Mouse (Mus musculus) inflammation-experienced regulatory T-cells, adult 6 months (primary cell): Measurements from ENCODE around the gene Strn. TPM values are rescaled to one million over a fixed set of nuclear protein-coding genes. Genes with fewer than 3 reads are reported as not detected.
"Not testable (repeated sequence)": the region's sequence is repeated elsewhere in the genome, so short reads cannot be mapped to it uniquely, and the experiment has no call there.

ENCODE experiments used
- ATAC-seq: one replicate; pipeline ENCODE4 v1.8.0; 2017
- polyA plus RNA-seq, 3 experiments: library from polyadenylated mRNA; unstranded; fragments of 100-300 nt; shearing (Covaris generic); gene quantifications; one replicate each; pipeline ENCODE4 v1.2.1; 2017

Strn gene
- polyA plus RNA-seq, 3 experiments from 2014 or later, result 7.7 to 10.3 (median 9.6) TPM

GRCm38 (mm10) chr17:78708422-78708821 is 28.6 kb downstream of the Strn start:
- no peak for ATAC-seq

- ATAC-seq, result no peak
Measured at GRCm38 (mm10) chr17:78702988-78703387, 34.0 kb downstream of the Strn start.

DNA sequence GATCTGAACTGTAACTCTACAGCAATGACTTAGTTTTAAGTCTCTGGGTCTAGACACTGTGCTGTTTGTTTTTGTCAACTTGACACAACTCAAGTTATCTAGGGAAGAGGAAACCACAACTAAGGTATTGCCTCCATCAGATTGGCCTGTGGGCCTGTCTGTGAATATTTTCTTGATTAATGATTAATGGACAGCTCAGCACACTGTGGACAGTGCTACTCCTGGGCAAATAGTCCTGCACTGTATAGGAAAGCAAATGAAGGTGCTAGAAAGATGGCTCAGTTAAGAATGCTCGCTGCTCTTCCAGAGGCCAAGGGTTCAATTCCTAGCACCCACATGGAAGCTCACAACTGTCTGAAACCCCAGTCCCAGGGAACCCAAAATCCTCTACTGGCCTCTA is 38.0 kb downstream of the Strn start:
- ATAC-seq, result no peak

GRCm38 (mm10) chr17:78697462-78697861 is 39.5 kb downstream of the Strn start:
- ATAC-seq, result no peak

GRCm38 (mm10) chr17:78696922-78697321 is 40.1 kb downstream of the Strn start:
- ATAC-seq, result no peak

DNA sequence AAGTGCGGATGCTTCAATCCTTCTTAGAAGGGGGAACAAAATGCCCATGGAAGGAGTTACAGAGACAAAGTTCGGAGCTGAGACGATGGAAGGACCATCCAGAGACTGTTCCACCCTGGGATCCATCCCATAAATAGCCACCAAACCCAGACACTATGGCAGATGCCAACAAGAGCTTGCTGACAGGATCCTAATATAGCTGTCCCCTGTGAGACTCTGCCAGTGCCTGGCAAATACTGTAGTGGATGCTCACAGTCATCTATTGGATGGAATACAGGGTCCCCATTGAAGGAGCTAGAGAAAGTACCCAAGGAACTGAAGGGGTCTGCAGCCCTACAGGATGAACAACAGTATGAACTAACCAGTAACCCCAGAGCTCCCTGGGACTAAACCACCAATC is 47.8 kb downstream of the Strn start:
- ATAC-seq, result not testable (repeated sequence)

DNA sequence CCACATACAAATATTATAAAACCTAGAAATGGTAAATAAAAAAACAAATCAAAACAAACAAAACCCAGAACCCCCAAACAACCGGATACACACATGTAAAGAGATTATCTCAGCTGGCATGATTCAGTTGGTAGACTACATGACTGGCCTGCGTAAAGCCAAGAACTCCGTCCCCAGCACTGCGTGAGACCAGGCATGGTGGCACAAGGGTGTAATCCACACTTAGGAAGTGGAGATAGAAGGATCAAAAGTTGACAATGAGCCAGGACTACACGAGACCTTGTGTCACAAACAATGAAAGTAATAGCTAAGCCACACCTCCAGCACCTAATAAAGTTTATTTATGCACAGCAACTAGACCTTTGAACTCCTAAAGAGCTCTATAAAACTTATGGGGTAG is 49.0 kb downstream of the Strn start:
- ATAC-seq, result no peak

- ATAC-seq, result no peak
Measured at GRCm38 (mm10) chr17:78685004-78685403, 52.0 kb downstream of the Strn start.

DNA sequence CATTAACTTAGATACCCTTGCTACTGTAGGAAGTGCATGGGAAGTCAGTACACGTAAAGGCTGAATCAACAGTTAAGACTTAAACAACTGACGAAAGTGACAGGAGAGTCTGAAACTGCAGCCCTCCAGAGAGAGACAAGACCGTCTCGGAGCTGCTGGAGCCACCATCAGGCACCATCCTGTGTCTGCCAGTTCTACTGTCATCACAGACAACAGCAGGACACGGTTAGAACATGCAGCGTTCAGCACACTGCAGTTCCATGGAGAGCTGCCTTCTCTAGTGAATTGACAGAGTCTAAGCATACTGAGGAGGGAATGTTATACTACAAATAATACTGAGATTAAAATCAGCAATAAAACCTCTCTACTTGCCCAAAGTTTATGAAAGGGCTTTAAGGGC is 54.6 kb downstream of the Strn start:
- ATAC-seq, result no peak

- no peak for ATAC-seq
Measured at GRCm38 (mm10) chr17:78679503-78679902, 57.5 kb downstream of the Strn start.

DNA sequence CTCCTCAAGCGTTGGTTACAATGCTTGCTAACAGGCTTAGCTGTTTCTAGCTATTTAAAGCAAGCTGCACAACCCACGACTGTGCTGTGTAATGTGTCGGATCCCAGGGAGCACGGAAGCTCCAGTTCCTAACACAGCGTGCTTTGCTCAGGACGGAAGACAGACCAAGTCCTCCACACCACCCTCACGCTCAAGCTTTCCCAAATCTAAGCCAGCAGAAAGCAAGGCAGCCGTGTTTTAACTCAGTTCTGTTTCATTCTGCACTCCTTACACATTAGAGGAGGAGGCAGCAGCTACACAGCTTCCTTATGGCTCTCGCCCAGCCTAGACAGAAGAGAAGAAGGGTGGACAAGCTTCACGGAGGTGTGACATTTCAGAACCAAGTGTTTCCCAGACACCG is 60.2 kb downstream of the Strn start:
- ATAC-seq, result no peak

DNA sequence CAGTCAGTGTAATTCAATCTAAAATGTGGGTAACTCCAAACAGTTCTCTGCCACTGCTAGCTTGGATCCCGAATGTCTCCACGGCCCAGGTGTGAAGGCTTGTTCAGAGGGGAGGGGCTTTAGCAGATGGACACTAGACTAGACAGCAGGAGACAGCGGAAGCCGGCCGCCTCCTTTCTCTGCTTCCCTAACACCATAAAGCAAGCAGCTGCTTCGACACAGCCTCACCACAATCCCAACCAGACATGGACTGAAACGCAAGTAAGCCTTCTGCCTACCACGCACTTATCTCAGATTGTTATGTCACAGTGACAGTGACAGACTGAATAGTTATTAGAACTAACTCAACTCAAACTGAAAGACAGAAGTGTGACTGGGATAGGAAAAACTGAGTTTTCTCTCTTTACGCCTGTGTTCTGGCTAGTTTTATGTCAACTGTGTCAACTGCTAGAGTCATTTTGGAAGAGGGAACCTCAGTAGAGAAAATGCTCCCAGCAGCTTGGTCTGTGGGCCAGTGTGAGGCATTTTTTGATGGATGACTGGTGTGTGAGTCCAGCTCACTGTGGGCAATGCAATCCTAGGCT is 71.9 kb downstream of the Strn start:
- ATAC-seq, result no peak

DNA sequence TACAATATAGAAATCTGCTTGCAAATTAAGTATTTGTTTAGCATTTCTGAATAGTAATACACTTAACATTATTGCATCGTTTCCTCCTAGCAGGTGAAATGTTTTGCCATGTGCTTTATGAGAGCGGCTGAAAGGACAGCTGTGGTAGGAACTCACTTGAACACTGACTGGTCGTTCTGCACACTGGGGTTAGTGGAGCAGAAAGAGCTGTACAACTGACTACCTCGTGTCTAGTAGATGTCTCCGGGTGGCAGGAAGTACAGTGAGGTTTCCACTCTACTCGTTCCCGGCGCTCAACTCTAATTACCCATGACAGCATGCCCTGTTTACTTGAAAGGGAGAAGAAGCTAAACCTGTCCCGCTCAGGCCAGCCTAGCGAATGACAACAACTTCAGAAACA is 82.2 kb downstream of the Strn start:
- no peak for ATAC-seq

- no peak for ATAC-seq
Measured at GRCm38 (mm10) chr17:78643853-78644475, 93.0 kb downstream of the Strn start.

- no peak for ATAC-seq
Measured at GRCm38 (mm10) chr17:78642259-78642658, 94.7 kb downstream of the Strn start.

DNA sequence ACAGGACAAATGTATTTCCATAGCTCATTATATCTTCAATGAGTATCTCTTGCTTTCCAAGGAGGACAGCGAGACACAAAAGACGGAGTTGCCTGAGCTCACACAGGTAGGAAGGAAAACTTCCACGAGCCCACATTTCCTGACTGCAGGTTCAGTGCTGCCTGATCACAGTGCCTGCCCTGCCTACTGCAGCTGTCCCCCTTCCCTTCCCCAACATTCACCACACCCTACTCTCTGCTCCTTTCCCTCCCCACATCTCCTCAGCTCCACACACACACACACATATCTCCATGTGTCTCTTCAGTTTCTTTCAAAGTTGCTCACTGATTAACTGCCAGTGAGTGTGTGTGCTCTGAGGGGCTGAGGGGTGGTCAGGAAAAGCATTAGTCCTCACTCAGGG is 96.6 kb downstream of the Strn start:
- ATAC-seq, result no peak

DNA sequence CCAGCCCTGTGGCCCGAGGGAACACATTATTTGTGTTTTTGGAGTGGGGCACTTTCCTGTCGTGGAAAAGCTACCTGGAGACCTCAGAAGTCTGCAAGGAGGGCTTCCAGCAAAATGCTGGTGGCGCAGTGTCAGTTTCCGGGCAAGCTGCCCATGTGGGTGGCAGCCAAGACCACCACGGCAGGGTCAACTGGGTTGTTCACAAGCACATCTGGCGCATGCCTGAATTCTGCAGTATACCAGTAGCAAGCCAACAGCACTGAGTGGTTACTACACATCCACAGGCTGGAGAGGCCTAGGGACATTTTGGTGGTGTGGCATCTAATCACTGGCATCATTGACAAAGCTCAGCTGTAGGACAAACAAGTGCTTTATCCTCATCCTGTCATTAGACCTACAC is 97.9 kb downstream of the Strn start:
- ATAC-seq, result no peak

GRCm38 (mm10) chr17:78637140-78637539 is 99.9 kb downstream of the Strn start:
- ATAC-seq, result no peak

DNA sequence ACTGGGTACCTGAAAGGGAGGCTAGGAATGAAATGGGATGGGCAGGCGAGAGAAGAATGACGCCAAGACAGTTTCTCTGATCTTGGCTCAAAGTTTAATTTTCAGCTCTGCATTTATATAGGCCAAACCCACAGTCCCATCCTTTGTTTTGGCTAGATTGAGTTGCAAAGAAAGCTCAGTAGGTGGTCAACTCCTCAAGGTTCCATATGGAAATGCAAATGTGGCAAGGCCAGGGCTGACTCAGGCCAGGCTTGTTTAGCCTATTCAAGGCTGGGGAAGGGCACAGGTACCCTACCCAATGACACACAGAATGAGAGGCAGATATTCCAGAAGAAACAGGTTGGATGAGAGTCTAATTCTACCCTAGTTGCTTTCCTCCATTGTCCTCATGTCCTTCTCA is 101.4 kb downstream of the Strn start:
- ATAC-seq, result no peak

- ATAC-seq, result no peak
Measured at GRCm38 (mm10) chr17:78624941-78625340, 112.1 kb downstream of the Strn start.

- no peak for ATAC-seq
Measured at GRCm38 (mm10) chr17:78621863-78622262, 115.1 kb downstream of the Strn start.

DNA sequence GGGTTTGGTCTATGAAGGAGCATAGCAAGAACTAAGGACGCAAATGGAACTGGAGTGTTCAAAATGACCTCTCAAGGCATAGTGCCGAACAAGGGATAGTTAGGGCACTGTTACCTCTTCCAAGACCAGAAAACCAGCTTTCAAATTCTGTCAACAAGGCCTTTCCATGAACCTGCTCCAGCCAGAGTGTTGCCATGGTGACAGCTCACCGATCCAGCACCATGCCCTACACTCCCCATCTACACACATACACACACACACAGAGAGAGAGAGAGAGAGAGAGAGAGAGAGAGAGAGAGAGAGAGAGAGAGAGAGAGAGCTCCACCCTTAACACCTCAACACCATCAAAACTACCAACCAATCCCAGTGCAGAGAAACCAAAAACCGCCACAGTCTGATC is 116.3 kb downstream of the Strn start:
- ATAC-seq, result no peak

GRCm38 (mm10) chr17:78619981-78620380 is 117.0 kb downstream of the Strn start:
- no peak for ATAC-seq

GRCm38 (mm10) chr17:78618164-78618693 is 118.8 kb downstream of the Strn start:
- ATAC-seq, result no peak

DNA sequence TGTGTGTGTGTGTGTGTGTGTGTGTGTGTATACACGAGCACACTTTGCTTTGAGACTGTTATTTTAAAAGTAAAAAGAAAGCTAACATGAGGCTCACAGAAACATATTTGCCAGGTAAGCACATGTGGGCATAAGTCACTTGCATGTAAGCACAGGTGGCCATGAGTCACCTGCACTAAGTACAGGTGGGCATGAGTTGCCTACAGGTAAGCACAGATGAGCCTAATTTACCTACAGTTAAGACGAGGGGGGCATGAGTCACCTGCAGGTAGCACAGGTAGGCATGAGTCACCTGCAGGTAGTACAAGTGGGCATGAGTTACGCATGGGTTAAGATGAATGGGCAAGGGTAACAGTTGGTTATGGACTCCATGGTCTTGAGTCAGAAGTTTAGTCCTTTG is 121.9 kb downstream of the Strn start:
- ATAC-seq, result no peak
